Mouse (Mus musculus): ENCODE data around the gene Zbtb24. TPM values are rescaled to one million over a fixed set of nuclear protein-coding genes. Genes with fewer than 3 reads are reported as not detected.

Zbtb24 gene
- polyA plus RNA-seq, 2 experiments from 2014 or later = 27.5 to 35.8 TPM

DNA sequence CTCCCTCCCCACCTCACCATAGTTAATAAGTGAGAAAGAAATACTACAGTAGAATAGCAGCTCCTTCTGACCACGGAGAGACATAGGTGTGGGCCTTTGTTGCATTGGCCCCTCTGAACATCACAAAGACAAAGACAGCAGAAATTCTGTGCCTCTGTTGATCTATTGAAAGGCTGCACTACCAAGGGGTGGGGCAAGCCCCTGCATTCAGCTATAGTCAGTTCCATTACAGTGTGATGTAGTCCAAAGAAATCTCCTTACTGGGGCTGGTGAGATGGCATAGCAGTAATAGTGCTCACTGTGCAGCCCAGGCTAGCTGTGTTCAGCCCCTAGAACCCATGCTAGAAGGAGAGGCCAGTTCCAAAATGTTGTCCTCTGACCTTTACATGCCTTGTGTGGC lies 54.8 kb downstream of the Zbtb24 start:
- no peak for ATAC-seq

DNA sequence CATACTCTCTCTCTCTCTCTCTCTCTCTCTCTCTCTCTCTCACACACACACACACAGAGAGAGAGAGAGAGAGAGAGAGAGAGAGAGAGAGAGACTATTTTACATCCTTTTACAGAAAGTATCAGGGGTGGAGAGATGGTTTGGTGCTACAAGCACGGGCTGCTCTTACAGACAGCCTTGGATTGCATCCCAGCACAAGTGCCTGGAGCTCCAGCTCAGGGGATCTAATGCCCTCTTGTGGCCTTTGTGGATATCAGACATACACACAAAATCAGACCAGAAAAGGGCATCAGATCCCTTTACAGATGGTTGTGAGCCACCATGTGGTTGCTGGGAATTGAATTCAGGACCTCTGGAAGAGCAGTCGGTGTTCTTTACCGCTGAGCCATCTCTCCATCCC lies 55.3 kb downstream of the Zbtb24 start:
- ATAC-seq = peak; percentile 87

DNA sequence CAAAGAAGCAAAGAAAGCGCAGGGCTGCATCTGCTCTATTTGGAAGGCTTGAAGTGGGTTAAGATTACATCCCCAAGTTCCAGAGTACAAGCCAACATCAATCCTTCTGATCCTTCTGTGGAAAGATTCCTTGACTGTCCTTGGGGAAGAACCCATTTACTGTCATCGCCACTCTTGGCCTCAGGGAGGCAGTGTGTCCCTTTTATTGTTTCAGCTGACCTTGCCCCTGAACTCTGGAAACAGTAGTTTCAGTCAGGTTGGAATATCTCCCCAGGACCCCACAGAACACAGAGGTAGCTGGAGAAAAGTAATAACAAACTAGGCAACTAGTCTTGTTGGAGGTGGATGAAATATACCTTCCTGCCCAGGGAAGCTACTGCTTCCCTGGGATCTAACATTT lies 59.0 kb downstream of the Zbtb24 start:
- peak; percentile 43 for ATAC-seq

DNA sequence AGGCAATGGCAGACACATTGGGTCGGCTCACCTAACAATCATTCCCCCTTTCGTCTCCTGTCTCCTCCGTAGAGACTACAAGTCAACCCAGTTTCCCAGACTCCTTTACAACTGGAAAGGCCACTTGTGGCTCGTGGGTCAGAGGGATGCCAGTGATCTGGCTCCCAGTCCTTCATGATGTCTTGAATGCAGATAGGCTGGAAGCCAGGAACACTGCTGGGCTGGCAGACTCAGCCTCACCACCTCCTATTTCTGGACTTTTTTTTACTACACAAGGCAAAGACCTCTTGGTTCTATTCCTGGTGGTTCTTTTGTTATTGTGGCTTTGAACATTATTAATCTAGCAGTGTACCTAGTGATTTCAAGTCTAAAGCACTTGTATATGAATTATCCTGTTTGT lies 64.1 kb downstream of the Zbtb24 start:
- ATAC-seq = no peak

DNA sequence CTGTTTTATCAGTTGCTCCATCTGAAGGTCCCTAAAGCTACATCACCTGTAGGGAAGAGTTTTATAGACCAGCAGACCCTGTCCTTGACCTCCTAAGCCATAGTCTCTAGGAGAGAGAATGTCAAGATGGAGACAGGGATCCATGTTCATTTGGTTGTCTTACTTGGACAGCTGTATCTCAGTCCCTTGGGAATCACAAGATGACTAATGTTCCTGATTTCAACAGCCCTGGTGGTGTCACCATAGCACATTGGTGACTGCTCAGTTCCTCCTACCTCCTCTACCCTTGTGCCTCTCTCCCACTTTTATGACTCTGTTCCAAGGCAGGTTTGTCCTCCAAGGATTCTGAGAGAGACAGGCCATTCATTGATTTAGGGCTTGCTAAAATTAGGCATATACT lies 64.7 kb downstream of the Zbtb24 start:
- no peak for ATAC-seq

Other genes starting within 250 kb of the Zbtb24 start
- 10 to 100 TPM; 11.7 to 12.2 TPM for gene Fig4, start 147.1 kb upstream of the Zbtb24 start, polyA plus RNA-seq (2017; shearing (Covaris generic))
- gene Ak9, start 146.4 kb upstream of the Zbtb24 start, polyA plus RNA-seq (2017; shearing (Covaris generic)) = not detected
- gene Mical1, start 25.9 kb downstream of the Zbtb24 start, polyA plus RNA-seq (2017; shearing (Covaris generic)) = 100 to 1,000 TPM in 1 of 2 experiments, 10 to 100 TPM in 1; 61.7 to 140 TPM
- gene Smpd2, start 40.0 kb downstream of the Zbtb24 start, polyA plus RNA-seq (2017; shearing (Covaris generic)) = 10 to 100 TPM; 34.8 to 42.2 TPM
- gene Ppil6, start 40.1 kb downstream of the Zbtb24 start, polyA plus RNA-seq (2017; shearing (Covaris generic)) = not detected
- 100 to 1,000 TPM; 207 to 236 TPM for gene Cd164, start 69.0 kb downstream of the Zbtb24 start, polyA plus RNA-seq (2017; shearing (Covaris generic))